Mouse (Mus musculus): ENCODE measurements around the gene Lrrc42.

DNA sequence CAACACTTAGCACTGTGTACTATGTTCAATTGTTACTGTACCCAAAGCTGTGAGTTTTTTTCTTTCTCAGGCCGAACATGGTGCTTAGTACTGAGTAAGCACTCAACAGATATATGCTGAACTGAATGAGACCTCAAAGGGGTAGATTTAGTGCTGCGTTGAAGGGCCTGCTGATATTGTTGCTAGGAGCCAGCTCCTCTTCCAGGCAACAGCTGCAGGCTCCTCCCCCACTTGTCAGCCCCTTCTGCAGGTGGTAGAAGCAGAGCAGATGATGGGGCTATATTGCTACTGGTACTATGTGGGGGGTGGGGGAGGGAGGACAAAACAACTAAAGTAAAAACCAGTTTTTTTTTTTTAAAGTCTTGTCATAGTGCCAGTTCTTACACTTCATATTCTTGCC is 3.9 kb downstream of the Lrrc42 start:
- TF ChIP-seq POLR2A (IDR thresholded peaks at IDR 0.05; ENCODE audit: low read depth, low read length), result no peak
- no peak for TF ChIP-seq CTCF (IDR thresholded peaks at IDR 0.05; ENCODE audit: extremely low read depth, insufficient read length, insufficient replicate concordance, low read depth, low read length)
